10 mouse cellular contexts compared by ENCODE assay signal in genomic region chr1:155564741-155565140, GRCm38 (mm10). TPM values are rescaled to one million over a fixed set of nuclear protein-coding genes. Genes with fewer than 3 reads are reported as not detected.
DNase-seq lines count a peak whose midpoint lies in the region; ATAC-seq and TF ChIP-seq lines count a peak whose summit lies in the region.
"Had no signal": no experiment of that assay in that cellular context is flagged by ENCODE, and none has a peak within 500 bp of the region (broad histone marks: within the 10 kb centered on the region; RNA-seq: fewer than 3 reads in every experiment).

No protein-coding gene starts in this region.

- DNase-seq in heart, adult 11 months: peak; percentile 73
- DNase-seq in heart, postnatal 25 days (ENCODE audit: low spot score): no peak
- peak; percentile 11 for DNase-seq in ovary, postnatal 14 days (ENCODE audit: low spot score)
- no peak for DNase-seq in ovary, postnatal 10 days (ENCODE audit: low spot score)
- peak; percentile 88 for DNase-seq in ZHBTc4 (ENCODE audit: low read depth, low spot score)
- no peak for DNase-seq in urinary bladder, adult 2 months (ENCODE audit: low spot score)

- no peak overlapping the region for H3K27ac ChIP-seq in embryonic fibroblast, embryonic 13.5 days (ENCODE audit: insufficient read depth, low read length)
- H3K27ac ChIP-seq: macrophage had no signal

- no peaks in the 10 kb centered on the region; the same call in none of the 2 replicates for H3K4me1 ChIP-seq in embryonic fibroblast, embryonic 13.5 days (ENCODE audit: control insufficient read depth, insufficient read depth, low read length)

- peak; percentile 78; the same call in 1 of the 2 replicates for ATAC-seq in monocyte, adult 5-6 weeks (replicated peaks; ENCODE audit: insufficient number of reproducible peaks, low FRiP score, low TSS enrichment, poor library complexity, severe bottlenecking)

- intact Hi-C loops in heart, postnatal 25 days (cut with DNase I): no loop called here

- H3K4me3 ChIP-seq in embryonic fibroblast, embryonic 13.5 days (ENCODE audit: insufficient read depth, low read length): no peak overlapping the region
- H3K4me3 ChIP-seq: erythroblast, embryonic 14.5 days had no signal

- no peak for TF ChIP-seq POLR2A in embryonic fibroblast, embryonic 13.5 days (IDR thresholded peaks at IDR 0.05; ENCODE audit: low read depth, low read length)

- peak; percentile 43; the same call in 1 of the 2 replicates for TF ChIP-seq CTCF in embryonic fibroblast, embryonic 13.5 days (IDR thresholded peaks at IDR 0.05; ENCODE audit: borderline replicate concordance, insufficient read depth, low read length)

RNA-seq across cellular contexts. Expression of gene Acbd6, which starts 6.8 kb away (rescaled TPM):
- 10 to 100 TPM; 57.5 to 59.3 TPM for total RNA-seq in heart, postnatal 25 days (2021)
- 59.2 and 64.8 TPM in 2 replicates for polyA plus RNA-seq in embryonic fibroblast, embryonic 13.5 days (2011; ENCODE audit: insufficient read length, low read depth, missing spikeins)
- total RNA-seq in monocyte, adult 5-6 weeks (2017): 5.4 to 22.0 TPM (median 18.0 TPM) in 3 replicates
- 86.1 and 89.6 TPM in 2 replicates for polyA plus RNA-seq in urinary bladder, adult 2 months (2012; rRNA removed)

Comparison
In these comparisons a context has a peak if more than half of its experiments do, and no peak if none do; other contexts are left out.
1. DNase-seq: peak in heart, adult 11 months (single experiment), ovary, postnatal 14 days (single experiment) and ZHBTc4 (single experiment); none in heart, postnatal 25 days (single experiment), ovary, postnatal 10 days (single experiment) and urinary bladder, adult 2 months (single experiment).